Mouse (Mus musculus) intestine, postnatal 0 days (tissue): ENCODE measurements around the gene Nrg3. TPM values are rescaled to one million over a fixed set of nuclear protein-coding genes. Genes with fewer than 3 reads are reported as not detected.

Experiments used
- ATAC-seq: fragments of 200-750 bp; cut with Nextera tagmentation; 2 replicates; pipeline ENCODE4 v1.8.0; 2017; ENCODE audit warnings: mild to moderate bottlenecking, moderate TSS enrichment, moderate library complexity
- H3K27ac ChIP-seq: fragments of 300-500 bp; sonication (generic); 2 replicates; pipeline ENCODE4 v1.5.1; 2014; ENCODE audit warnings: mild to moderate bottlenecking, low read depth, low read length, moderate library complexity
- H3K27me3 ChIP-seq: fragments of 300-500 bp; sonication (generic); replicated peaks from 2 replicates; pipeline ENCODE4 v1.6.1; 2014; ENCODE audit warnings: low read length, mixed read lengths; ENCODE audit not compliant: control insufficient read depth, insufficient read depth
- H3K36me3 ChIP-seq: fragments of 300-500 bp; sonication (generic); 2 replicates; pipeline ENCODE4 v1.6.1; 2014; ENCODE audit warnings: mild to moderate bottlenecking, moderate library complexity; ENCODE audit not compliant: control insufficient read depth, insufficient read depth
- H3K4me1 ChIP-seq: fragments of 300-500 bp; sonication (generic); replicated peaks from 2 replicates; pipeline ENCODE4 v1.6.1; 2014; ENCODE audit warnings: antibody characterized with exemption, low read length, mixed read lengths; ENCODE audit not compliant: control insufficient read depth, insufficient read depth
- H3K4me2 ChIP-seq: fragments of 300-500 bp; sonication (generic); replicated peaks from 2 replicates; pipeline ENCODE4 v1.6.1; 2014; ENCODE audit warnings: low read depth, mild to moderate bottlenecking, moderate library complexity
- H3K4me3 ChIP-seq: fragments of 300-500 bp; sonication (generic); 2 replicates; pipeline ENCODE4 v1.5.1; 2014; ENCODE audit warnings: low read depth, low read length
- H3K9ac ChIP-seq: fragments of 300-500 bp; sonication (generic); 2 replicates; pipeline ENCODE4 v1.6.1; 2014; ENCODE audit warnings: mild to moderate bottlenecking, low read depth, low read length
- H3K9me3 ChIP-seq: fragments of 300-500 bp; sonication (generic); 2 replicates; pipeline ENCODE4 v1.6.1; 2016; ENCODE audit warnings: mixed run types; ENCODE audit not compliant: control insufficient read depth
- CTCF ChIP-seq: sonication (generic); IDR thresholded peaks from 2 replicates; pipeline ENCODE4 v1.5.1; 2016; ENCODE audit warnings: low read depth, mild to moderate bottlenecking, control low read depth, antibody characterized with exemption, moderate library complexity
- WGBS: fragments of 180-500 bp; shearing (Covaris S2); extraction: QIAGEN DNeasy Blood & Tissue Kit; methylation state at CpG from one replicate; pipeline ENCODE4 v1.1.7; 2014; 5-methylcytosine and 5-hydroxymethylcytosine counted together
- polyA plus RNA-seq: library from polyadenylated mRNA; unstranded; fragments of >200 nt; fragmentation: Nextera tagmentation; extraction: Ambion mirVana; gene quantifications from 2 replicates; pipeline ENCODE4 v1.2.1, GENCODE M21; 2015

The Nrg3 gene
- polyA plus RNA-seq, 1 experiment from 2014 or later = 0.09 TPM

- no peak for TF ChIP-seq CTCF
- no peak overlapping the region for H3K4me2 ChIP-seq
- no peaks in the 10 kb centered on the region for H3K36me3 ChIP-seq
- no peaks in the 10 kb centered on the region for H3K4me1 ChIP-seq
- no peaks in the 10 kb centered on the region for H3K9me3 ChIP-seq
- H3K27me3 ChIP-seq = no peaks in the 10 kb centered on the region
- ATAC-seq = no peak
- WGBS = 73% methylated on average over 4 of the region's 4 CpGs
- H3K9ac ChIP-seq = no peak overlapping the region
- H3K4me3 ChIP-seq = no peak overlapping the region
- no peak overlapping the region for H3K27ac ChIP-seq
These were observed 120.7 kb downstream of the Nrg3 start for GRCm38 (mm10) chr14:39351979-39352737.

GRCm38 (mm10) chr14:39317424-39318110, 155.3 kb downstream of the Nrg3 start:
- no peaks in the 10 kb centered on the region for H3K27me3 ChIP-seq
- H3K27ac ChIP-seq = no peak overlapping the region
- no peaks in the 10 kb centered on the region for H3K36me3 ChIP-seq
- H3K9ac ChIP-seq = no peak overlapping the region
- no peak for TF ChIP-seq CTCF
- 69% methylated on average over 4 of the region's 4 CpGs for WGBS
- H3K9me3 ChIP-seq = no peaks in the 10 kb centered on the region
- H3K4me2 ChIP-seq = no peak overlapping the region
- H3K4me1 ChIP-seq = no peaks in the 10 kb centered on the region
- no peak overlapping the region for H3K4me3 ChIP-seq
- no peak for ATAC-seq

- no peaks in the 10 kb centered on the region for H3K4me1 ChIP-seq
- H3K4me3 ChIP-seq = no peak overlapping the region
- no peak overlapping the region for H3K4me2 ChIP-seq
- ATAC-seq = no peak
- no peaks in the 10 kb centered on the region for H3K9me3 ChIP-seq
- no peaks in the 10 kb centered on the region for H3K36me3 ChIP-seq
- TF ChIP-seq CTCF = no peak
- no peaks in the 10 kb centered on the region for H3K27me3 ChIP-seq
- no peak overlapping the region for H3K27ac ChIP-seq
- H3K9ac ChIP-seq = no peak overlapping the region
These were observed 158.8 kb downstream of the Nrg3 start for GRCm38 (mm10) chr14:39314111-39314510.

- 74% methylated on average over 1 of the region's 1 CpGs for WGBS
- Histone ChIP-seq H3K9me3 (no peaks in the 10 kb centered on the region), H3K4me2 (no peak overlapping the region), H3K27me3 (no peaks in the 10 kb centered on the region), H3K36me3 (no peaks in the 10 kb centered on the region), H3K4me1 (no peaks in the 10 kb centered on the region), H3K9ac (no peak overlapping the region), H3K4me3 (no peak overlapping the region), H3K27ac (no peak overlapping the region)
- TF ChIP-seq CTCF = no peak
- ATAC-seq = 0 out of 2 replicates have a peak, but pooled peaks have one; percentile 19
These were observed 207.8 kb downstream of the Nrg3 start for GRCm38 (mm10) chr14:39265121-39265520.

- H3K27me3 ChIP-seq = no peaks in the 10 kb centered on the region
- no peak for ATAC-seq
- H3K27ac ChIP-seq = no peak overlapping the region
- no peak overlapping the region for H3K4me3 ChIP-seq
- no peak overlapping the region for H3K4me2 ChIP-seq
- H3K36me3 ChIP-seq = no peaks in the 10 kb centered on the region
- 89% methylated on average over 4 of the region's 4 CpGs for WGBS
- no peaks in the 10 kb centered on the region for H3K4me1 ChIP-seq
- H3K9me3 ChIP-seq = no peaks in the 10 kb centered on the region
- no peak overlapping the region for H3K9ac ChIP-seq
- TF ChIP-seq CTCF = no peak
These were observed 208.5 kb downstream of the Nrg3 start for GRCm38 (mm10) chr14:39264422-39264821.

- 65% methylated on average over 1 of the region's 1 CpGs for WGBS
- no peaks in the 10 kb centered on the region for H3K9me3 ChIP-seq
- H3K27me3 ChIP-seq = no peaks in the 10 kb centered on the region
- no peak for TF ChIP-seq CTCF
- no peaks in the 10 kb centered on the region for H3K36me3 ChIP-seq
- no peak overlapping the region for H3K4me3 ChIP-seq
- H3K4me1 ChIP-seq = no peaks in the 10 kb centered on the region
- H3K4me2 ChIP-seq = no peak overlapping the region
- ATAC-seq = no peak
- H3K9ac ChIP-seq = no peak overlapping the region
- no peak overlapping the region for H3K27ac ChIP-seq
These were observed 211.9 kb downstream of the Nrg3 start for GRCm38 (mm10) chr14:39261016-39261415.
